19 mouse cellular contexts compared by ENCODE assay signal in the genomic region with DNA sequence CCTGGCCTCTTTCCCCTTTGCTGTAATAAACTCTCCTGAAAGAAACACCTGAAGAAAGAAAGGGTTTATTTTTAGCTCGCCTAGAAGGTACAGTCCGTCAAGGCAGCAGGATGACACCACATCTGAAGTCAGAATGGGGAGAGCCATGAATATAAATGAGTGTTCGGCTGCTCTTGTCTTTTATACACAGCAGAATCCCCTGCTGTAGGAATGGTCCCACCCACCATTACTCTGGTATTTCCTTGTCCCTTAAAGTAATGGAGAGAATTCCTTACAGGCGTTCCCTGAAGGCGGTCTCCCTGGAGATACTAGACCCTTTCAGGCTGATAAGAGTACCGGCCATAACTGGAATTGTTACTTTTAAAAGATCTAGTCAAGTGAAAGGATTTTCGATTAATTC. TPM values are rescaled to one million over a fixed set of nuclear protein-coding genes. Genes with fewer than 3 reads are reported as not detected.
DNase-seq lines count a peak whose midpoint lies in the region; ATAC-seq and TF ChIP-seq lines count a peak whose summit lies in the region.
"Had no signal": no experiment of that assay in that cellular context is flagged by ENCODE, and none has a peak within 500 bp of the region (broad histone marks: within the 10 kb centered on the region; RNA-seq: fewer than 3 reads in every experiment).

No protein-coding gene starts in this region.

- no peak overlapping the region for H3K9ac ChIP-seq in hindbrain, embryonic 11.5 days (ENCODE audit: low read depth, low read length)
- no peak overlapping the region for H3K9ac ChIP-seq in forebrain, embryonic 13.5 days
- no peak overlapping the region for H3K9ac ChIP-seq in hindbrain, postnatal 0 days (replicated peaks; ENCODE audit: low read length)
- no peak overlapping the region for H3K9ac ChIP-seq in neural tube, embryonic 14.5 days (replicated peaks; ENCODE audit: low read depth, low read length)
- no peak overlapping the region for H3K9ac ChIP-seq in lung, postnatal 0 days (replicated peaks; ENCODE audit: low read depth)
- H3K9ac ChIP-seq in heart, adult 2 months (ENCODE audit: low read depth, low read length), result no peak overlapping the region
- H3K9ac ChIP-seq: lung, embryonic 14.5 days had no signal

- TF ChIP-seq POLR2A in heart, adult 2 months (IDR thresholded peaks at IDR 0.05; ENCODE audit: insufficient read depth, low read depth, low read length), result no peak

- TF ChIP-seq EP300 in lung, postnatal 0 days (IDR thresholded peaks at IDR 0.05), result no peak
- no peak for TF ChIP-seq EP300 in heart, adult 2 months (IDR thresholded peaks at IDR 0.05; ENCODE audit: insufficient read depth, low read depth, low read length)

- no peak for TF ChIP-seq CTCF in hindbrain, postnatal 0 days (IDR thresholded peaks at IDR 0.05; ENCODE audit: low read depth)
- TF ChIP-seq CTCF in lung, postnatal 0 days (IDR thresholded peaks at IDR 0.05), result no peak
- TF ChIP-seq CTCF in heart, adult 2 months (IDR thresholded peaks at IDR 0.05), result no peak

- intact Hi-C loops in heart, adult 2 months (cut with DNase I), result no loop called here

- no peak overlapping the region for H3K4me3 ChIP-seq in hindbrain, embryonic 11.5 days (ENCODE audit: low read depth, low read length)
- H3K4me3 ChIP-seq in hindbrain, embryonic 10.5 days, result no peak overlapping the region
- no peak overlapping the region for H3K4me3 ChIP-seq in forebrain, embryonic 13.5 days
- no peak overlapping the region for H3K4me3 ChIP-seq in hindbrain, postnatal 0 days (ENCODE audit: low read length)
- H3K4me3 ChIP-seq in neural tube, embryonic 14.5 days (ENCODE audit: low read depth, low read length), result no peak overlapping the region
- no peak overlapping the region for H3K4me3 ChIP-seq in lung, postnatal 0 days (ENCODE audit: low read depth, low read length)
- no peak overlapping the region for H3K4me3 ChIP-seq in heart, adult 2 months
- H3K4me3 ChIP-seq: embryonic facial prominence, embryonic 10.5 days; layer of hippocampus, adult 2 months; megakaryocyte, embryonic 14.5 days had no signal

- H3K4me1 ChIP-seq in hindbrain, embryonic 11.5 days (replicated peaks; ENCODE audit: control insufficient read depth, insufficient read depth, low read length), result no peaks in the 10 kb centered on the region
- H3K4me1 ChIP-seq in hindbrain, embryonic 10.5 days (replicated peaks), result 0 out of 2 replicates have a peak, but pooled peaks cover 6% of the 10 kb centered on the region
- peaks cover 6% of the 10 kb centered on the region for H3K4me1 ChIP-seq in forebrain, embryonic 13.5 days
- H3K4me1 ChIP-seq in hindbrain, postnatal 0 days (ENCODE audit: insufficient read depth, low read length), result no peaks in the 10 kb centered on the region
- no peaks in the 10 kb centered on the region for H3K4me1 ChIP-seq in neural tube, embryonic 14.5 days (ENCODE audit: control insufficient read depth, insufficient read depth, low read length)
- H3K4me1 ChIP-seq in lung, postnatal 0 days (ENCODE audit: insufficient read depth, low read depth, low read length), result no peaks in the 10 kb centered on the region
- H3K4me1 ChIP-seq in heart, adult 2 months (ENCODE audit: control insufficient read depth, insufficient read depth, low read length), result no peaks in the 10 kb centered on the region
- H3K4me1 ChIP-seq: embryonic facial prominence, embryonic 10.5 days; megakaryocyte, embryonic 14.5 days had no signal

- H3K79me2 ChIP-seq in heart, adult 2 months (replicated peaks; ENCODE audit: control insufficient read depth, insufficient read depth, low read length), result no peaks in the 10 kb centered on the region

- H3K27me3 ChIP-seq in hindbrain, embryonic 11.5 days (ENCODE audit: control insufficient read depth, insufficient read depth, low read length), result no peaks in the 10 kb centered on the region
- no peaks in the 10 kb centered on the region for H3K27me3 ChIP-seq in hindbrain, embryonic 10.5 days (ENCODE audit: insufficient read depth, poor library complexity, severe bottlenecking)
- H3K27me3 ChIP-seq in forebrain, embryonic 13.5 days, result no peaks in the 10 kb centered on the region
- H3K27me3 ChIP-seq in hindbrain, postnatal 0 days (ENCODE audit: insufficient read depth, low read length), result no peaks in the 10 kb centered on the region
- H3K27me3 ChIP-seq in neural tube, embryonic 14.5 days (ENCODE audit: control insufficient read depth, insufficient read depth, low read length), result no peaks in the 10 kb centered on the region
- no peaks in the 10 kb centered on the region for H3K27me3 ChIP-seq in lung, postnatal 0 days (replicated peaks; ENCODE audit: insufficient read depth, low read length)
- no peaks in the 10 kb centered on the region; the same call in 1 of the 2 replicates for H3K27me3 ChIP-seq in heart, adult 2 months (ENCODE audit: control insufficient read depth, insufficient read depth, low read length)
- H3K27me3 ChIP-seq: megakaryocyte, embryonic 14.5 days had no signal

- ATAC-seq in hindbrain, embryonic 11.5 days (ENCODE audit: low FRiP score), result peak; percentile 51; the same call in 1 of the 2 replicates
- peak; percentile 58; the same call in 1 of the 2 replicates for ATAC-seq in forebrain, embryonic 13.5 days
- peak; percentile 71 for ATAC-seq in hindbrain, postnatal 0 days
- ATAC-seq in neural tube, embryonic 14.5 days (ENCODE audit: low read depth), result peak; percentile 81
- ATAC-seq in lung, postnatal 0 days, result no peak
- ATAC-seq: activated CD4-positive, CD25-positive, alpha-beta regulatory T cell, adult 4 months had no signal

- WGBS in hindbrain, embryonic 11.5 days, result 54% methylated on average over 7 of the region's 7 CpGs
- 55% methylated on average over 7 of the region's 7 CpGs for whole genome bisulfite sequencing in hindbrain, embryonic 10.5 days
- 37% methylated on average over 7 of the region's 7 CpGs for WGBS in forebrain, embryonic 13.5 days
- 30% methylated on average over 7 of the region's 7 CpGs for WGBS in hindbrain, postnatal 0 days
- WGBS in neural tube, embryonic 14.5 days, result 30% methylated on average over 7 of the region's 7 CpGs
- WGBS in lung, postnatal 0 days, result 56% methylated on average over 7 of the region's 7 CpGs
- 55% methylated on average over 7 of the region's 7 CpGs for WGBS in heart, adult 2 months

- H3K9me3 ChIP-seq in hindbrain, embryonic 11.5 days (ENCODE audit: control insufficient read depth, low read length), result no peaks in the 10 kb centered on the region
- no peaks in the 10 kb centered on the region for H3K9me3 ChIP-seq in hindbrain, embryonic 10.5 days
- no peaks in the 10 kb centered on the region for H3K9me3 ChIP-seq in forebrain, embryonic 13.5 days (replicated peaks)
- H3K9me3 ChIP-seq in hindbrain, postnatal 0 days (ENCODE audit: low read length), result no peaks in the 10 kb centered on the region
- H3K9me3 ChIP-seq in neural tube, embryonic 14.5 days (ENCODE audit: control insufficient read depth, low read length), result no peaks in the 10 kb centered on the region
- H3K9me3 ChIP-seq in lung, postnatal 0 days (ENCODE audit: low read length), result no peaks in the 10 kb centered on the region
- H3K9me3 ChIP-seq: embryonic facial prominence, embryonic 10.5 days; G1E; megakaryocyte, embryonic 14.5 days had no signal

- no peak overlapping the region for H3K27ac ChIP-seq in hindbrain, embryonic 11.5 days (ENCODE audit: low read depth, low read length)
- H3K27ac ChIP-seq in hindbrain, embryonic 10.5 days, result no peak overlapping the region
- no peak overlapping the region for H3K27ac ChIP-seq in forebrain, embryonic 13.5 days
- H3K27ac ChIP-seq in hindbrain, postnatal 0 days, result no peak overlapping the region
- no peak overlapping the region for H3K27ac ChIP-seq in neural tube, embryonic 14.5 days (ENCODE audit: low read depth, low read length)
- H3K27ac ChIP-seq in lung, postnatal 0 days (ENCODE audit: low read length), result no peak overlapping the region
- no peak overlapping the region for H3K27ac ChIP-seq in heart, adult 2 months
- H3K27ac ChIP-seq: embryonic facial prominence, embryonic 10.5 days; layer of hippocampus, adult 2 months had no signal

- peak; percentile 25 for DNase-seq in hindbrain, embryonic 11.5 days (ENCODE audit: low spot score)
- DNase-seq in hindbrain, embryonic 10.5 days (ENCODE audit: low spot score), result no peak
- DNase-seq in hindbrain, postnatal 0 days (ENCODE audit: low spot score), result peak; percentile 15
- DNase-seq in lung, postnatal 0 days (ENCODE audit: low spot score), result no peak
- no peak for DNase-seq in heart, adult 2 months
- no peak for DNase-seq in cerebellum, adult 9-11 months
- DNase-seq: cerebellum, adult 2 months; kidney, adult 2 months; lung, embryonic 14.5 days had no signal

- H3K4me2 ChIP-seq in hindbrain, embryonic 11.5 days (replicated peaks; ENCODE audit: low read depth, low read length), result no peak overlapping the region
- H3K4me2 ChIP-seq in forebrain, embryonic 13.5 days, result no peak overlapping the region
- H3K4me2 ChIP-seq in hindbrain, postnatal 0 days (ENCODE audit: low read depth, low read length), result peak overlapping the region; percentile 16
- H3K4me2 ChIP-seq in neural tube, embryonic 14.5 days (ENCODE audit: low read depth, low read length), result no peak overlapping the region
- no peak overlapping the region for H3K4me2 ChIP-seq in lung, postnatal 0 days (replicated peaks; ENCODE audit: low read depth, low read length)
- H3K4me2 ChIP-seq: lung, embryonic 14.5 days had no signal

- H3K36me3 ChIP-seq in hindbrain, embryonic 11.5 days (ENCODE audit: control insufficient read depth, insufficient read depth, low read length), result no peaks in the 10 kb centered on the region
- no peaks in the 10 kb centered on the region for H3K36me3 ChIP-seq in hindbrain, embryonic 10.5 days
- H3K36me3 ChIP-seq in forebrain, embryonic 13.5 days (ENCODE audit: poor library complexity, severe bottlenecking), result no peaks in the 10 kb centered on the region
- no peaks in the 10 kb centered on the region for H3K36me3 ChIP-seq in hindbrain, postnatal 0 days (ENCODE audit: insufficient read depth, low read length)
- H3K36me3 ChIP-seq in neural tube, embryonic 14.5 days (ENCODE audit: control insufficient read depth, insufficient read depth, low read length), result no peaks in the 10 kb centered on the region
- H3K36me3 ChIP-seq in lung, postnatal 0 days (ENCODE audit: insufficient read depth, low read length), result no peaks in the 10 kb centered on the region
- H3K36me3 ChIP-seq in heart, adult 2 months (ENCODE audit: control insufficient read depth, insufficient read depth, low read length), result peaks cover 2% of the 10 kb centered on the region; the same call in 1 of the 2 replicates
- H3K36me3 ChIP-seq: embryonic facial prominence, embryonic 10.5 days; G1E had no signal

RNA-seq across cellular contexts. Expression of a gene that starts 35.4 kb away (rescaled TPM):
- 2.7 and 6.7 TPM in 2 replicates for polyA plus RNA-seq in hindbrain, embryonic 11.5 days (2014; fragmentation: Nextera tagmentation; extraction: Ambion mirVana)
- polyA plus RNA-seq in hindbrain, embryonic 10.5 days (2016; fragmentation: Nextera tagmentation; extraction: Ambion mirVana), result 3.0 and 4.4 TPM in 2 replicates
- 2.1 and 4.1 TPM in 2 replicates for polyA plus RNA-seq in forebrain, embryonic 13.5 days (2015; fragmentation: Nextera tagmentation; extraction: Ambion mirVana)
- 4.8 and 5.3 TPM in 2 replicates for total RNA-seq in hindbrain, postnatal 0 days (2014; rRNA removed)
- 3.4 and 4.0 TPM in 2 replicates for polyA plus RNA-seq in hindbrain, postnatal 0 days (2015; fragmentation: Nextera tagmentation; extraction: Ambion mirVana)
- polyA plus RNA-seq in neural tube, embryonic 14.5 days (2014; fragmentation: Nextera tagmentation; extraction: Ambion mirVana), result 3.7 and 7.6 TPM in 2 replicates
- polyA plus RNA-seq in lung, postnatal 0 days (2015; fragmentation: Nextera tagmentation; extraction: Ambion mirVana), result 4.7 and 6.8 TPM in 2 replicates
- not detected for total RNA-seq in heart, adult 2 months (2021)
- 0.55 TPM in 1 of 2 replicates, not detected in the other for polyA plus RNA-seq in heart, adult 2 months (2012; rRNA removed)
- total RNA-seq: gastrocnemius, adult 18-20 months; hematopoietic stem cell, adult 5-6 weeks; liver, adult 2 months had no signal
- polyA plus RNA-seq: activated CD4-positive, CD25-positive, alpha-beta regulatory T cell, adult 4 months; G1E; liver, adult 2 months had no signal

Comparison
In these comparisons a context has a peak if more than half of its experiments do, and no peak if none do; other contexts are left out.
1. DNase-seq: peak in hindbrain, embryonic 11.5 days (single experiment) and hindbrain, postnatal 0 days (single experiment); none in hindbrain, embryonic 10.5 days (single experiment), lung, postnatal 0 days (single experiment), heart, adult 2 months (0 of 2) and cerebellum, adult 9-11 months (single experiment).